Mouse (Mus musculus): ENCODE results near the gene Gas2l3.
A peak's percentile ranks its signal among the peaks of the same experiment; 100 is the strongest.

Gas2l3 gene

GRCm38 (mm10) chr10:89400674-89401336 lies 43.0 kb downstream of the Gas2l3 start:
- DNase-seq (ENCODE audit: low read depth, low spot score), result no peak

GRCm38 (mm10) chr10:89395823-89396222 lies 47.9 kb downstream of the Gas2l3 start:
- peak; percentile 61 for DNase-seq (ENCODE audit: low read depth, low spot score)

DNA sequence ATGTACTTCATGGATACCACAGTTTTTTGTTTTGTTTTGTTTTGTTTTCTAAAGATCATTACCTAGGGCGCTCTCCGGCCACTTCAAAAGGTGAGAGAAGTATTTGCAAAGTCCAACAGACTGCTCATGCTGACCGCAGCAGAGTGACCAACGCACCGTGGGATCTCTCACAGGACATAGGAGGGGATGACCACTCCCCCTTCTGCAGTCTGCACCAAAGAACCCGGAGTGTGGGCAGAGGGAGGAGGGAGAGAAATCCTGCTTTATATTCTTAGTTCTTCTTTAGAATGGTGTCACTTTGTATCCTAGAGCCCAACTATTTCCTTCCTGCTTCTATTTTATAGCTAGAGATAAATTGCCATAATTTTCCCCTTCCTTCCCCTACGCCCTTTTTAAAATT lies 48.4 kb downstream of the Gas2l3 start:
- no peak for DNase-seq (ENCODE audit: low read depth, low spot score)

GRCm38 (mm10) chr10:89392687-89393086 lies 51.1 kb downstream of the Gas2l3 start:
- DNase-seq (ENCODE audit: low read depth, low spot score), result no peak

DNA sequence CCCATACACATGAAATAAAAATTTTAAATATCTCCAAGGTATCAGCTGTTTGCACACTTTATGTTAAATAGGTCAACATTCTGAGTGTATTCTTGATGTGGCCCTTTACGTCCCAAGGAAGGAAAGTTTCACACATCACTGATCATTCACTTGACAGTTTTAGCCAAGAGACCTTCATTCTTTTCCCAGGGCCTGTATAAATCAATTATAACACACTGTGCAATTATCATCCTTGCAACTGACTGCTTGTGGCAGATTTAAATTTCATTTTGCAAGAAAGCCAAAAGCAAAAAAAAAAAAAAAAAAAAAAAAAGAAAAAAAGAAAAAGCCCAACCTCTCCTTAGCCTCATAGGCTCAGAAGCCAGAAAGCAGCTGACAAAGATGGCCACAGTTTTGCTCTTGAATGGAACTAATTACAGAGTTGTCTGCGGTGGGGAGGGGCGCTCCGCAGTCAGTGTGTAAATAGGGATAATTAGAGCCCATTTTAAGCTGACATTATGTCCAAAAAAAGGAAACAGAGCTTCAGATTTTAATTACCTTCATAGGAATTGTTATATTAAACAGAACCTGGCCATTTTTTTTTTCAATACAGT lies 52.1 kb downstream of the Gas2l3 start:
- DNase-seq (ENCODE audit: low read depth, low spot score), result no peak

DNA sequence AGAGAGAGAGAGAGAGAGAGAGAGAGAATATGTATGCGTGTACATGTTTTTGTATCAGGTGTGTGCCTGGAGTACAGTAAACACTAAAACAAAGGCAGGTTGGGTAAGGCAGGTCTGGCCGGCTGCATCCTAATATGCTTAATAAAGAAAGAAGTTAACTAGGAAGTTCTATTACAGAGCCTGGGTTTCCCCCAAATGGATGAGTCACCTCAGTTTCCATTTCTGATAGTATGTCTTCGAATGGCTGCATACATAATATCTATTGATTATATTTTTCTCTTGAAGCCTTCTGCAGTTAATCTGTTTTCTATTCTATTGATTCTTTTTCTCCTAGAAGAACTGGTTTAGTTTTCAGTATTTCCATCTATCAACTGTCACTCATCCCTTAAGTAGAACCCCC lies 57.3 kb downstream of the Gas2l3 start:
- DNase-seq (ENCODE audit: low read depth, low spot score), result no peak

GRCm38 (mm10) chr10:89383462-89383861 lies 60.3 kb downstream of the Gas2l3 start:
- peak; percentile 84 for DNase-seq (ENCODE audit: low read depth, low spot score)

DNA sequence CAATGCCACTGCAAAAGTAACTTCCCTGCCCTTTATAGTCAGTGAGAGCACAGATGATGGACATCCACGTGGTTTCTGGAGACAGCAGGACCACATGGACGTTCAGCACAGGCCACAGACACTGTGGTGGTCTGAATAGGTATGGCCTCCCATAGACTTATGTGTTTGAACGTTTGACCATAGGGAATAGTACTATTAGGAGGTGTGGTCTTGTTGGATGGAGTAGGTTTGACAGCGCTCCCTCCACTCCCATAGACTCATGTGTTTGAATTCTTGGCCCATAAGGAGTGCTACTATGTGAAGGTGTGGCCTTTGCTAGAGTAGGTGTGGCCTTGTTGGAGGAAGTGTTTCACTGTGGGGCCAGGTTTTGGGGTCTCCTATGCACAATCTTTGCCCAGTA lies 66.0 kb downstream of the Gas2l3 start:
- no peak for DNase-seq (ENCODE audit: low read depth, low spot score)

DNA sequence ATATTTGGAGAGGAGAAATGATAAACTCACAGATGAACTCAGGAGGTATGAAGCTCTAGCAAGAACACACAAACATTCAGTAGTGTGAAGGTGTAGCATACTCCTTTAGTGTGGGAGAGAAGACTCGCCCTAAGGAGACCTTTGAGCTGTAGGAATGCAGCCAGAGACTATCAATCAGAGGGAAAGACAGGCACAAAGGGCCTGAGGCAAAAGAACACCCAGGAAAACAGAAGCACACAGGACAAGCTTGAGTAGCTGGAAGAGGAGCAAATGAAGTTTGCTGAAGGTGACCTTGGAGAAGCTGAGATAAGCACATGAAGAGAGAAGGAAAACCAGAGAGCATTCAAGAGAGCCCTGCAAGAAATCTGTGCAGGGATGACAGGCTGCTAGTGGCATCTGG lies 73.7 kb downstream of the Gas2l3 start:
- no peak for DNase-seq (ENCODE audit: low read depth, low spot score)

- no peak for DNase-seq (ENCODE audit: low read depth, low spot score)
These were observed 84.8 kb downstream of the Gas2l3 start for GRCm38 (mm10) chr10:89358933-89359332.
